In genomic region chr4:95588722-95589283, GRCm38 (mm10) we compare ENCODE assay signal across 14 mouse cellular contexts. TPM values are rescaled to one million over a fixed set of nuclear protein-coding genes. Genes with fewer than 3 reads are reported as not detected.
DNase-seq lines count a peak whose midpoint lies in the region; TF ChIP-seq lines count a peak whose summit lies in the region.
"Had no signal": no experiment of that assay in that cellular context is flagged by ENCODE, and none has a peak within 500 bp of the region (broad histone marks: within the 10 kb centered on the region; RNA-seq: fewer than 3 reads in every experiment).

No protein-coding gene starts in this region.

- intact Hi-C loops in left cerebral cortex, adult 2 months (cut with DNase I): no loop called here

- H3K27ac ChIP-seq in left cerebral cortex, adult 2 months: peak overlapping the region; percentile 29; the same call in 1 of the 2 replicates
- H3K27ac ChIP-seq: forebrain, embryonic 10.5 days; hindbrain, embryonic 15.5 days; kidney, embryonic 15.5 days; limb, embryonic 12.5 days had no signal

- DNase-seq in layer of hippocampus, adult 11-12 months (ENCODE audit: low spot score): peak; percentile 46
- no peak for DNase-seq in layer of hippocampus, postnatal 10 days (ENCODE audit: low spot score in 2 of 2)
- peak; percentile 44 to 56 for DNase-seq in right cerebral cortex, adult 2 months (ENCODE audit: low spot score in 2 of 2)
- DNase-seq in right cerebral cortex, postnatal 4 days: no peak
- DNase-seq in left cerebral cortex, adult 2 months (ENCODE audit: extremely low spot score in 1 of 2, low spot score in 2 of 2): peak; percentile 12 to 18
- DNase-seq in telencephalon, adult 2 months (ENCODE audit: low read depth, low spot score): peak; percentile 78
- DNase-seq in natural killer cell, adult 2 months (ENCODE audit: low spot score in 2 of 2): no peak
- DNase-seq: cerebellum, adult 9-10 months; thymus, postnatal 14 days had no signal

- TF ChIP-seq CTCF in left cerebral cortex, adult 2 months (IDR thresholded peaks at IDR 0.05): no peak

- no peak overlapping the region for H3K4me3 ChIP-seq in left cerebral cortex, adult 2 months
- H3K4me3 ChIP-seq: forebrain, embryonic 10.5 days; heart, embryonic 12.5 days; hindbrain, embryonic 15.5 days; kidney, embryonic 15.5 days; limb, embryonic 12.5 days had no signal

RNA-seq across cellular contexts. Expression of gene Fggy, which starts 31.5 kb away (rescaled TPM):
- total RNA-seq in layer of hippocampus, postnatal 10 days (2021): 1 to 10 TPM; 7.9 to 9.9 TPM
- total RNA-seq in left cerebral cortex, adult 2 months (2021): 10 to 100 TPM; 15.7 to 18.3 TPM

Comparison
In these comparisons a context has a peak if more than half of its experiments do, and no peak if none do; other contexts are left out.
1. DNase-seq: peak in layer of hippocampus, adult 11-12 months (single experiment), right cerebral cortex, adult 2 months (2 of 2), left cerebral cortex, adult 2 months (2 of 2) and telencephalon, adult 2 months (single experiment); none in layer of hippocampus, postnatal 10 days (0 of 2), right cerebral cortex, postnatal 4 days (single experiment) and natural killer cell, adult 2 months (0 of 2).